Mouse (Mus musculus): ENCODE measurements around the gene Mmel1.

Gene Mmel1

GRCm38 (mm10) chr4:154864271-154864771 lies 5.1 kb upstream of the Mmel1 start:
- DNase-seq (ENCODE audit: low read depth, low spot score) = peak; percentile 95

DNA sequence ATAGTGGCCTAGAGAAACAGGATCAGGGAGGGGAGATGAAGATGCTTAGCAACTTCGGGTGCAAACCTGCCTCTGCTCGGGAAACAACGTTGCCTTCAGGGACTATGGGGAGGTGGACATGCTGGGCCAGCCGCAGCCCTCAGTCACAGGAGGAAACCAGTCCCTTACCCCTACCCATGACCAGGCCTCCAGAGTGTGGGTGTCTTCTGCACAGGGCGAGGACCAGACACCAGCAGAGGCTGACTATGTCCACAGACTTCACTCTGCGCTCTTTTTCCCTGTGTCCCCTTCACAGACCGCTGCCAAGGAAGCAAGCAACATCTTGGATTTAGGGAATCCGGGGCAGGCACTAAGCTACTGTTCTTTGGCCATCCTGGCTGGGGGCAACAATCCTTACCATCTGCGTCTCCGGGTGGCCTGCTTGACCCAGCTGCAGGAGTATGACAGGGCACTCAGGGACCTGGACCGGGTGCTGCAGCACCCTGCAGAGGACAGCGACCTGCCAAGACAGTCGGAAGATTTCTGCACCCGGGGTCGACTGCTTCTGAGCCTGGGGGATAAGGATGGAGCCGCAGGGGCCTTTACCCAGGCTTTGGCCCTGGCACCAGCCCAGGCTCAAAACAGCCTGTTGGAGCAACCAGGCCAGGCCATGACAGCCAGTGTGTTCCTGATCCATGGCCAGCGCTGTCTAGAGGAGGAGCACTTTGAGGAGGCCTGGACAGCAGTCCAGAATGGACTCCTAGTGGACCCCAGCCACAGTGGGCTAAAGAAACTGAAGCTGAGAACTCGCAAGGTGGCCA lies 4.2 kb upstream of the Mmel1 start:
- no peak for DNase-seq (ENCODE audit: low read depth, low spot score)

DNA sequence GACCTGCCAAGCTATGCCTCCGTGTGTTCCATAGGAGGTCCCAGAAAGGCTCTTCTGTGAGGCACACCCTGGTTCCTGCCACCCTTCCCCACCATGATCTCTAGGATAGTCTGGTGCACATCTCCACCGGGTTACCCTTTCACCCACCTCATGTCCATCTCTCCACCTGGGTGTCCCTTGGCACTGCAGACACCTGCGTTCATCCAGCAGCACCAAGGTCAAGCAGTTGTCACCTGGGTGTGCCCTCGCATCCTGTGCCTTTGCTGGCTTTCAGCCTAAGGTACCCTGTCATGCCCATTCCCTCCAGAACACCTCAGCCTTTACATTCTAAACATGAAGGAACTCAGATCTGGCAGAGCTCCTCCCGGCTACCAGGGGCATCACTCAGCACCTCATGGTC lies 3.0 kb upstream of the Mmel1 start:
- DNase-seq (ENCODE audit: low read depth, low spot score) = no peak

DNA sequence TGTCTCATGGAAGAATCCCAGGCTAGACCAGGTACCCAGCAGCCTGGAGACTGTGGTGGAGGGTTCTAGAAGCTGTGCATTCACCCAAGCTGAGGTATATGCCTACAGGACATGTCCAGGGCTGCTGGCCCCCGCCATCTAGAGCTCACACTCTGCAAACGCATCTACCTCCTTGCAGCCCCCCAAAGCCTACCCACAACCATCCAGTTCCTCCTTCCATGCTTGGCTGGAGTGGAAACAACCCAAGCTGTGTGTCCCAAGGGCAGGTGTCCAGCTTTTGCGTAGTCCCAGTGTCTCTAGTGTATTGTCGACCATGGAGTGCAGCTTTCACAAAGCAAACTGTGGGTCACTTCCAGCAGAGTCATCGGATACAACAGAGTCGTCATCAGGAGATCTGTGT lies 2.1 kb upstream of the Mmel1 start:
- no peak for DNase-seq (ENCODE audit: low read depth, low spot score)

- no peak for DNase-seq (ENCODE audit: low read depth, low spot score)
Measured at GRCm38 (mm10) chr4:154870721-154871120, 1.3 kb downstream of the Mmel1 start.

- DNase-seq (ENCODE audit: low read depth, low spot score) = peak; percentile 90
Measured at GRCm38 (mm10) chr4:154871757-154872251, 2.4 kb downstream of the Mmel1 start.

- no peak for DNase-seq (ENCODE audit: low read depth, low spot score)
Measured at GRCm38 (mm10) chr4:154873186-154873585, 3.8 kb downstream of the Mmel1 start.

DNA sequence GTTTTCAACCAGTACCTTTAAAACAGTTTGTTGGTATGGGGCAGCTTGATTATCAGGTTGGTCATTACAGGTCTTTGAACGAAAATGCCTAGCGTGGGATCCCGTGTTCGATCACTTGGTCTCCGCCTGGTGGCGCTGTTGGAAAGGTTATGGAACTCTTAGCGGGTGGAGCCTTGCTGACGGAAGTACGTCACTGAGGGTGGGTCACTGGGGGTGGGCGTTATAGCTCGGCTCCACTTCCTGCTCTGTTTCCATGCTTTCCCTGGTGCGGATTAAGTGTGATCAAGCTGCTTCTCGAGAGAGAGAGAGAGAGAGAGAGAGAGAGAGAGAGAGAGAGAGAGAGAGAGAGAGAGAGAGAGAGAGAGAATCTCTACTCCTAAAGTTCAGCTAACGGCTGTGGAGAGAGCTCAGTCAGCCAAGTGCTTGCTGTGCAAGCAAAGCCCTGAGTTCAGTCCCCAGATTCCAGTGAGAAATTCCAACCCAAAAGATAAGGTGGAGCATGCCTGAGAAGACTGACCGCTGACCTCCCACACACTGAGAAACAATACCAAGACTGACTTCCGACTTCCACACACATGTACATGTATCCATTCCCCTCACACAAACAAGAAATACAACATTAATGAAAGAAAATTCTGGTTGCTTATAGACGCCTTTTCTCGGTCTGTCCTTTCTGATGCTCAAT lies 8.6 kb downstream of the Mmel1 start:
- peak; percentile 91 for DNase-seq (ENCODE audit: low read depth, low spot score)

DNA sequence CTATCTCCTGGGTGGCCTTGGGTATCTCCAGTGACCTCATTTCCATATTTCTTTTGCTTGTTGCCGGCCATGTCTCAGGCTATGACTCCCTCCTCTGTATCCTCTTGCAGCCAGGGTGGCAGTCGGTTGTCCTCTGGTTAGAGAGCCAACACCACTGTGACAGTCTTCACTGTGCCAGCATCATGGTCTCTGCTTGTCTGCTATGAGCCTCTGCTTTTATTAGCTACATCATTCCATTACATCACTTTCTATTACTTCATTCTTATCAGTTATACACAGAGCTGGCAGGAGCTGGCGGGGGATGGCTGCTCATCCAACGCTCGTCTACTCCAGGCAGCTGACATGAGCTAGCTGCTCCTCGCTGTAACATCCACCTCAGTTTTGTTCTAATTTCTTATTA lies 11.3 kb downstream of the Mmel1 start:
- DNase-seq (ENCODE audit: low read depth, low spot score) = no peak

DNA sequence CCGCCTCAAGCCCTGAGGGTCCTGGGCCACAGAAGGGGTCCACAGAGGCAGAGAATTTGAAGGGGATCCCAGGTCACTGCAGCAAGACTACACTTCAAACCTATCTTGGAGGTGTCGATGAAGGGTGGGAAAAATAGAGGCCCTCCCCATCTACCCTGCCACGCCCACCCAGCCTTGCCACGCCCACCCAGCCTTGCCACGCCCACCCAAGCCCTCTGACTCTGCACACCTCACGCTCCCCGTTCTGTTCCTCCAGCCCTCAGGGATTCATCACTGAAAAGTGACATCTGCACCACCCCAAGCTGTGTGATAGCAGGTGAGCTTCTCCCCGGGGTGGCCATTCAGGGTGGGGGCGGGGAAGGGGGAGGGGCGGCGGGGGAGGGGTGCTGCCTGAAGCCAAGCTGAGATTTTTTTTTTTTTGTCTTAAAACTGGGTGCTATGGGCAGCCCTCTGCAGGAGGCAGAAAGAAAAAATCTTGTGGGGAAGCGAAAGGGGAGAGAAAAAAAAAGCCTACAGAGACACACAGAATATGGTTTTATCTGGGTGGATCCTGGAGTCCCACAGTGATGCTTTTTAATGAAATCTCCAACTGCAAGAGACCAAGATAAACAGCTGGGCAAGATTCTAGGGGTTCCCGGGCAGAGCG lies 12.8 kb downstream of the Mmel1 start:
- DNase-seq (ENCODE audit: low read depth, low spot score) = peak; percentile 62

DNA sequence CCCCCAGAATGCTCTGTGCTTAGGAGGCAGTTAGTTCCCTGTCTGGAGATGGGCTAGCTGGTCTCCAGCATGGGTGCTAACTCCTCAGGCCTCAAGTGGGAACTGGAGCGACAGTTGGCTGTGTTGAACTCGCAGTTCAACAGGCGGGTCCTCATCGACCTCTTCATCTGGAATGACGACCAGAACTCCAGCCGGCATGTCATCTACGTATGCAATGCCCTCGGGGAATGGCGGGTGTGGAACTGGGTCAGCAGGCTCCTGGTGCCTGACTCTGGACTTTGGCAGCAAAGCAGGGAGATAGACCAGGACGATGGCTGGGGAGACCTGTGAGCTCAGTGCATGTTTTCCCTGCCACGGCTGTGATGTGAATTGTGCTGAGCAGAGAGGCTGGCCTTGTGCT lies 16.0 kb downstream of the Mmel1 start:
- DNase-seq (ENCODE audit: low read depth, low spot score) = no peak

DNA sequence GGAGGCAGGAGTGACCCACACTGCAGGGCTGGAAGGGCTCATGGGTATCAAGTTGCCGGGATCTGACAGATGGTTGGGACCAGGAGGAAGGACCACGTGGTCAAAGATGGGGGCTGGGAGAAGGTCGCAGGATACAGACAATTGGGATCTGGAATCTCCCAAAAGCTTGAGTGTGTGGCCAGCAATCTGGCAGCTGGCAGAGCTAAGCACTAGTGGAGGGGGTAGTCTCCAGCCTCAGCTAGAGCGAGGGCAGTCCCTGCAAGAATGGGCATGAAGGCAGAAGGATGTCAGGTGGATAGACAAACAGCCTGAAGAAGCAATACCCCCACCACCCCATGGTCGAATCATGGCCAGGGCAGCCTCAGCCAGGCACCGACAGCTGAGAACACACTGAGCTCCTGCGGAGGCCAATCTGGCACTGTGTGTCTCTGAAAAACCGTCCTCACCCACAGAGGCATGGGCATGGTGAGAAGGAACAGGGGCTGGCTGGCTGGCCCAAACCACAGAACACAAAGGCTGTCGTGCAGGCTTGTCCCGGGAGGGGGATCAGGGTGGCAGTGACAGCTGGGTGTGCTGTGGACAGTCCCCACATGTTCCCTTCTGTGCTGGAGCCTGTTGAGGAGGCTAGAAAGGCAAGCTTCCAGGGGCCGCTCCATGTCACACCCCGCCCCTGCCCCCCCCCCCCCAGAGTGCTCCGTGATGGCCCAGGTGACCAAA lies 17.6 kb downstream of the Mmel1 start:
- DNase-seq (ENCODE audit: low read depth, low spot score) = no peak

DNA sequence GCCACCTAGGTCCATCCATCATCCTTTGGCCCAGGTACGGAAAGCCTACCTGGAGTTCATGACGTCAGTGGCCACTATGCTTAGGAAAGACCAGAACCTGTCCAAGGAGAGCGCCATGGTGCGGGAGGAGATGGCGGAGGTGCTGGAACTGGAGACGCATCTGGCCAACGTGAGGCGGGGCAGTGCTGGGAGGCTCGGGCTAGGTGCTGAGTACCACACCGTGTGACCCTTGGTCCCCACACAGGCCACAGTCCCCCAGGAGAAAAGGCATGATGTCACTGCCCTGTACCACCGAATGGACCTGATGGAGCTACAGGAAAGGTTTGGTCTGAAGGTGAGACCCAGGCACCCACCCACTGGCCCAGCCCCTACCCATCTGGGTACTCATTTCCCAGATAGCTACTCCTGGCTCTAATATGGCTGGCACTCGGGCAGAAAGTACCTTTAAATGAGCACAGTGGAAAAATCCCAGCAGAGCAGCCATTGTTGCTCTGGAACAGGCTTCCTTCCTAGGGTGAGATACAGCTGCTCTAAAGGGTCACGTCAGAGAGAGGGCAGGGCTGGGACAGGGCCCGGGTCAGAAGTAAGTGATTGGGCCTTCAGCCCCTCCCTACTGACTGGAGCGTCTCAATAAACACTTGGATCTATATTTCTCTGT lies 18.3 kb downstream of the Mmel1 start:
- no peak for DNase-seq (ENCODE audit: low read depth, low spot score)

- no peak for DNase-seq (ENCODE audit: low read depth, low spot score)
Measured at GRCm38 (mm10) chr4:154890887-154891286, 21.5 kb downstream of the Mmel1 start.

- DNase-seq (ENCODE audit: low read depth, low spot score) = no peak
Measured at GRCm38 (mm10) chr4:154895549-154895948, 26.2 kb downstream of the Mmel1 start.

- DNase-seq (ENCODE audit: low read depth, low spot score) = no peak
Measured at GRCm38 (mm10) chr4:154897676-154898465, 28.5 kb downstream of the Mmel1 start.

GRCm38 (mm10) chr4:154898506-154899446 lies 29.4 kb downstream of the Mmel1 start, which contains the start of gene Fam213b:
Gene Fam213b (minus strand): TSS chr4:154899135.
- DNase-seq (ENCODE audit: low read depth, low spot score) = peak; percentile 98

DNA sequence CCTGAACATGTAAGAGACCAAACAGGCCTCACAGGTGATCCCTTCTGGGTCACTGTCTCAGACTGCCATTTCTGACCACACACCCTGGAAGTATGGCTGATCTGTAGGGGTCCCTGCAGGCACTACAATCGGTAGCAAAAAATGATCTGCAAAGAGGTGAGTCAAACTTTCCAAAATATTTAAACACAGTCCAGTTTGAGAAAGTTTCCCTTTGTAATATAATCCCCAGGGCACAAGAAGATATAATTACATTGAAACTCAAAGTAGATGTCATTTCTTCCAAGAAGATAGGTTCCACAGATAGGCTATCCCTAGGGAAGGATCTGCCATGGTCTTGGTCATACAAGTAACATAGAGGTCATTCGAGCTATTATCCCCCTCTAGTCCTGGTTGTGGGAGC lies 33.0 kb downstream of the Mmel1 start:
- DNase-seq (ENCODE audit: low read depth, low spot score) = no peak

Measured in R1 (cell line).